Mouse (Mus musculus): ENCODE measurements around the gene Slc35b2.

GRCm38 (mm10) chr17:45542129-45542528 is 21.5 kb upstream of the Slc35b2 start:
- TF ChIP-seq CTCF (IDR thresholded peaks at IDR 0.05; ENCODE audit: low read depth, low read length) (no peak), POLR2A (IDR thresholded peaks at IDR 0.05; ENCODE audit: borderline replicate concordance, low read depth, low read length) (no peak)

Data from bone marrow macrophage, adult 2 months (primary cell).